Mouse (Mus musculus): ENCODE measurements around the gene Aspn. TPM values are rescaled to one million over a fixed set of nuclear protein-coding genes. Genes with fewer than 3 reads are reported as not detected.
"Not testable (repeated sequence)": the region's sequence is repeated elsewhere in the genome, so short reads cannot be mapped to it uniquely, and the experiment has no call there.

Gene Aspn
- polyA plus RNA-seq, 1 experiment = 1.1 TPM

GRCm38 (mm10) chr13:49584307-49585005 is 40.2 kb downstream of the Aspn start:
- no peak overlapping the region for H3K27ac ChIP-seq (ENCODE audit: insufficient read depth, low read length)
- 54% methylated on average over 8 of the region's 8 CpGs for WGBS
- no peak for TF ChIP-seq POLR2A (IDR thresholded peaks at IDR 0.05; ENCODE audit: borderline replicate concordance, insufficient read depth, low read length)
- TF ChIP-seq CTCF (IDR thresholded peaks at IDR 0.05; ENCODE audit: borderline replicate concordance, insufficient read depth, low read depth, low read length) = no peak

DNA sequence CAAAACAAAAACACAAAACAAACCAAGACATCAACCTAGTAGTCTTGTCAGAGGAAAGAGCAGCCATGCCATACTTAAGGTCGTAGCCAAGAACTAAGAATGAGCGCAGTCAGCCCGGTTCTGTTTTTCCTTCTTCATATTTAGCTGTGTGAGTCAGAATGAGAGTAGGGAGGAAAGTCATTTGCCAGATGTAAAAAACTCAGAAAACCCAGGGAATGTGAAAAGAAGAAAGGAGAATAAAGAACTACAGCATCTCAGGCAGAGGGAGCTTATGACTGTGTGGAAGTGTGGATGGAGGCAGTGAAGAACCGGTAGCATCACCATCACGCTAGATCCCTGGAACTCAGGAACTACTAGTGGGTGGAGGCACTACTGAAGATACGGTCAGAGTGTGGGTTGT is 41.8 kb downstream of the Aspn start:
- Histone ChIP-seq H3K4me1 (ENCODE audit: control insufficient read depth, insufficient read depth, low read length) (no peaks in the 10 kb centered on the region), H3K4me3 (replicated peaks; ENCODE audit: insufficient read depth, low read depth, low read length) (no peak overlapping the region), H3K27me3 (ENCODE audit: control insufficient read depth, insufficient read depth, low read length) (no peaks in the 10 kb centered on the region), H3K27ac (ENCODE audit: insufficient read depth, low read length) (no peak overlapping the region)
- 98% methylated on average over 6 of the region's 6 CpGs for WGBS
- TF ChIP-seq CTCF (IDR thresholded peaks at IDR 0.05; ENCODE audit: borderline replicate concordance, insufficient read depth, low read depth, low read length) (no peak), POLR2A (IDR thresholded peaks at IDR 0.05; ENCODE audit: borderline replicate concordance, insufficient read depth, low read length) (no peak)
- DNase-seq = no peak

More at GRCm38 (mm10) chr13:49584307-49585005, 40.2 kb downstream of the Aspn start:
- Histone ChIP-seq H3K27me3 (ENCODE audit: control insufficient read depth, insufficient read depth, low read length) (no peaks in the 10 kb centered on the region), H3K4me3 (replicated peaks; ENCODE audit: insufficient read depth, low read depth, low read length) (no peak overlapping the region), H3K4me1 (ENCODE audit: control insufficient read depth, insufficient read depth, low read length) (no peaks in the 10 kb centered on the region)
- no peak for DNase-seq

DNA sequence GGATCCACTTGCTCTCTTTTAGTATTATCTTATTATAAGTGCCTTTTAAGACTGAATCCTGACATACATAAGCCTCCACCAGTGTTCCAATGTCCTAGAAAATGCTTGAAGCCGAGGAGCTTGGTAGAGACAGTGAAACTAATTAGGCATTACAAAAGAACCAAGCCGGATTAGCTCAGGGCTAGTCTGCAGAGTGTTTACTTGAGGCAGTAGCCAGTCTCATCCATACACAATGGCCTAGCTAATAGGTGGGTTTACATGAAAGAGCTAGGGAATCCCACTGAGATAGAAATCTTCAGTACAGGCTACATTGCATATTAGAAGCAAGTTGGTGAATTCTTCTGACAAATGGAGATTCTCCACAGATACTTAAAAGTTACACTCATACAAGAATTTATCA is 58.3 kb downstream of the Aspn start:
- H3K27ac ChIP-seq (ENCODE audit: insufficient read depth, low read length); DNase-seq; H3K27me3 ChIP-seq (ENCODE audit: control insufficient read depth, insufficient read depth, low read length); H3K4me3 ChIP-seq (replicated peaks; ENCODE audit: insufficient read depth, low read depth, low read length); H3K4me1 ChIP-seq (ENCODE audit: control insufficient read depth, insufficient read depth, low read length): not testable (repeated sequence)
- 54% methylated on average over 2 of the region's 2 CpGs for WGBS

DNA sequence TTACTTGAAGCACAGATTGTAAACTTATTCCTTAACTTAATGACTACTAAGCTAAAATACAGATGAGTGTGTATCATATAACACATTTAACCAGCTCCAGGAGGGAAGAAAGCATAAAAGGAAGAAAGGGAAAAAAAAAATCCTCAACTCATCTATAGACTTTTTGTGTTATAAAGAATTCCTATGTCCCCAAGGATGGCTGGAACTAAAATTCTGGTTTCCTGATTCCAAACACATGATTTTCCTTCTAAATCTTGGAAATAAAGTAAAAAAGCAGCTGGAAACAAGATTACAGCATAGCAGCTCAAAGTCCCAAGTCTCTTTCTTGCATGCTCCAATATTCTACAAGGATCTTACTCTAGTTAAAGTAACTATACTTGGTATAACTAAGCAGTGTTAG is 59.4 kb downstream of the Aspn start:
- DNase-seq = no peak
- TF ChIP-seq CTCF (IDR thresholded peaks at IDR 0.05; ENCODE audit: borderline replicate concordance, insufficient read depth, low read depth, low read length) = no peak
- no peak for TF ChIP-seq POLR2A (IDR thresholded peaks at IDR 0.05; ENCODE audit: borderline replicate concordance, insufficient read depth, low read length)
- H3K27me3 ChIP-seq (ENCODE audit: control insufficient read depth, insufficient read depth, low read length) = no peaks in the 10 kb centered on the region

GRCm38 (mm10) chr13:49607714-49608113 is 63.5 kb downstream of the Aspn start, which contains the start of gene Ogn:
Gene Ogn, plus strand, starts transcription at chr13:49608046.
- no peak within 1 kb of the TSS for H3K4me3 ChIP-seq (replicated peaks; ENCODE audit: insufficient read depth, low read depth, low read length)
- DNase-seq = no peak
- TF ChIP-seq CTCF (IDR thresholded peaks at IDR 0.05; ENCODE audit: borderline replicate concordance, insufficient read depth, low read depth, low read length) = no peak
- no peak for TF ChIP-seq POLR2A (IDR thresholded peaks at IDR 0.05; ENCODE audit: borderline replicate concordance, insufficient read depth, low read length)
- no peaks in the 10 kb centered on the region for H3K4me1 ChIP-seq (ENCODE audit: control insufficient read depth, insufficient read depth, low read length)
- H3K27me3 ChIP-seq (ENCODE audit: control insufficient read depth, insufficient read depth, low read length) = no peaks in the 10 kb centered on the region
- no peak within 1 kb of the TSS for H3K27ac ChIP-seq (ENCODE audit: insufficient read depth, low read length)
- 53% methylated on average over 4 of the region's 4 CpGs for WGBS

More for the DNA sequence above, 59.4 kb downstream of the Aspn start:
- H3K4me1 ChIP-seq (ENCODE audit: control insufficient read depth, insufficient read depth, low read length) = no peaks in the 10 kb centered on the region
- no peak overlapping the region for H3K27ac ChIP-seq (ENCODE audit: insufficient read depth, low read length)
- H3K4me3 ChIP-seq (replicated peaks; ENCODE audit: insufficient read depth, low read depth, low read length) = no peak overlapping the region

- Histone ChIP-seq H3K27me3 (ENCODE audit: control insufficient read depth, insufficient read depth, low read length) (no peaks in the 10 kb centered on the region), H3K27ac (ENCODE audit: insufficient read depth, low read length) (no peak overlapping the region), H3K4me1 (ENCODE audit: control insufficient read depth, insufficient read depth, low read length) (no peaks in the 10 kb centered on the region), H3K4me3 (replicated peaks; ENCODE audit: insufficient read depth, low read depth, low read length) (no peak overlapping the region)
- no peak for DNase-seq
- TF ChIP-seq CTCF (IDR thresholded peaks at IDR 0.05; ENCODE audit: borderline replicate concordance, insufficient read depth, low read depth, low read length) = no peak
- TF ChIP-seq POLR2A (IDR thresholded peaks at IDR 0.05; ENCODE audit: borderline replicate concordance, insufficient read depth, low read length) = no peak
- WGBS = 71% methylated on average over 4 of the region's 4 CpGs
These were observed 64.5 kb downstream of the Aspn start for GRCm38 (mm10) chr13:49608589-49609322.

GRCm38 (mm10) chr13:49617021-49617420 is 72.8 kb downstream of the Aspn start:
- H3K27me3 ChIP-seq (ENCODE audit: control insufficient read depth, insufficient read depth, low read length) = no peaks in the 10 kb centered on the region
- no peak for DNase-seq
- no peak overlapping the region for H3K4me3 ChIP-seq (replicated peaks; ENCODE audit: insufficient read depth, low read depth, low read length)
- H3K4me1 ChIP-seq (ENCODE audit: control insufficient read depth, insufficient read depth, low read length) = no peaks in the 10 kb centered on the region
- WGBS = 91% methylated on average over 3 of the region's 3 CpGs
- TF ChIP-seq CTCF (IDR thresholded peaks at IDR 0.05; ENCODE audit: borderline replicate concordance, insufficient read depth, low read depth, low read length) (no peak), POLR2A (IDR thresholded peaks at IDR 0.05; ENCODE audit: borderline replicate concordance, insufficient read depth, low read length) (no peak)
- H3K27ac ChIP-seq (ENCODE audit: insufficient read depth, low read length) = no peak overlapping the region

Other genes starting within 250 kb of the Aspn start
- 13.7 and 13.8 TPM in 2 replicates for gene Fgd3, start 224.1 kb upstream of the Aspn start, polyA plus RNA-seq (2012; rRNA removed)
- 50.6 and 50.7 TPM in 2 replicates for gene Bicd2, start 202.9 kb upstream of the Aspn start, polyA plus RNA-seq (2012; rRNA removed)
- 11.3 and 12.8 TPM in 2 replicates for gene Ippk, start 123.2 kb upstream of the Aspn start, polyA plus RNA-seq (2012; rRNA removed)
- 0.39 and 0.40 TPM in 2 replicates for gene Tes3-ps, start 51.1 kb upstream of the Aspn start, polyA plus RNA-seq (2012; rRNA removed)
- gene Ecm2, start 39.6 kb upstream of the Aspn start, polyA plus RNA-seq (2012; rRNA removed) = 4.3 and 5.1 TPM in 2 replicates
- gene Omd, start 38.0 kb downstream of the Aspn start, polyA plus RNA-seq (2012; rRNA removed) = 0.41 and 1.3 TPM in 2 replicates
- 2.2 and 4.6 TPM in 2 replicates for gene Ogn, start 63.6 kb downstream of the Aspn start, polyA plus RNA-seq (2012; rRNA removed)
- gene Cenpp, start 108.3 kb downstream of the Aspn start, polyA plus RNA-seq (2012; rRNA removed) = 0.98 and 1.2 TPM in 2 replicates
- 10.1 and 10.7 TPM in 2 replicates for gene Nol8, start 108.6 kb downstream of the Aspn start, polyA plus RNA-seq (2012; rRNA removed)
- 45.5 and 46.4 TPM in 2 replicates for gene Iars, start 137.7 kb downstream of the Aspn start, polyA plus RNA-seq (2012; rRNA removed)

Measured in cerebellum, adult 2 months (tissue).